Mouse (Mus musculus) MEL (cell line): Measurements from ENCODE around the gene Cct2. TPM values are rescaled to one million over a fixed set of nuclear protein-coding genes. Genes with fewer than 3 reads are reported as not detected.

ENCODE experiments used
- DNase-seq: peaks from one replicate; pipeline ENCODE4 v3.0.0; 2011; ENCODE audit warnings: low read depth, low spot score
- H3K27ac ChIP-seq: 2 replicates; pipeline ENCODE4 v1.5.1; 2012; ENCODE audit warnings: low read depth, mild to moderate bottlenecking, control low read depth, low read length, moderate library complexity; ENCODE audit not compliant: control insufficient read depth
- H3K27me3 ChIP-seq, 2 experiments: fragments of 150-350 bp in 1 of 2; sonication (generic) in 1 of 2; 2 replicates each; pipeline ENCODE4 v1.6.1; 2012; ENCODE audit warnings: low read length in 2 of 2, mild to moderate bottlenecking in 2 of 2, improper control_type of control experiment in 1 of 2, moderate library complexity in 1 of 2; ENCODE audit not compliant: insufficient read depth in 2 of 2, control insufficient read depth in 1 of 2
- H3K36me3 ChIP-seq, 2 experiments: 2 replicates each; pipeline ENCODE4 v1.6.1; 2012 to 2014; ENCODE audit warnings: low read length in 2 of 2, improper control_type of control experiment in 1 of 2, inconsistent platforms in 1 of 2, mild to moderate bottlenecking in 1 of 2; ENCODE audit not compliant: insufficient read depth in 2 of 2, control insufficient read depth in 1 of 2
- H3K4me1 ChIP-seq, 2 experiments: fragments of 150-350 bp in 1 of 2; sonication (generic) in 1 of 2; 2 replicates each; pipeline ENCODE4 v1.6.1; 2012; ENCODE audit warnings: low read length in 2 of 2, improper control_type of control experiment in 1 of 2, mild to moderate bottlenecking in 1 of 2; ENCODE audit not compliant: insufficient read depth in 2 of 2, control insufficient read depth in 1 of 2
- H3K4me3 ChIP-seq, 2 experiments: fragments of 150-350 bp in 1 of 2; sonication (generic) in 1 of 2; 2 replicates each; pipeline ENCODE4 v1.5.1; 2012; ENCODE audit warnings: low read depth in 2 of 2, low read length in 2 of 2, mild to moderate bottlenecking in 2 of 2, moderate library complexity in 2 of 2, control low read depth in 1 of 2, improper control_type of control experiment in 1 of 2; ENCODE audit not compliant: control insufficient read depth in 1 of 2, insufficient read depth in 1 of 2
- H3K79me2 ChIP-seq: 2 replicates; pipeline ENCODE4 v1.6.1; 2012; ENCODE audit warnings: mild to moderate bottlenecking, low read length, moderate library complexity; ENCODE audit not compliant: control insufficient read depth, poor library complexity, insufficient read depth
- H3K9ac ChIP-seq: 2 replicates; pipeline ENCODE4 v1.6.1; 2012; ENCODE audit warnings: low read depth, mild to moderate bottlenecking, control low read depth, low read length, moderate library complexity; ENCODE audit not compliant: control insufficient read depth, poor library complexity, severe bottlenecking
- H3K9me3 ChIP-seq: fragments of 150-350 bp; sonication (generic); replicated peaks from 2 replicates; pipeline ENCODE4 v1.6.1; 2012; ENCODE audit warnings: mild to moderate bottlenecking, low read length, improper control_type of control experiment, moderate library complexity; ENCODE audit not compliant: insufficient read depth
- CHD1 ChIP-seq: IDR thresholded peaks from 2 replicates; pipeline ENCODE4 v1.6.1; 2012; ENCODE audit warnings: low read depth, mild to moderate bottlenecking, inconsistent platforms, low read length, improper control_type of control experiment
- E2F4 ChIP-seq: IDR thresholded peaks from 2 replicates; pipeline ENCODE4 v1.6.1; 2011; ENCODE audit warnings: low read depth, low read length, improper control_type of control experiment, borderline replicate concordance
- ELF1 ChIP-seq: IDR thresholded peaks from 2 replicates; pipeline ENCODE4 v1.6.1; 2014; ENCODE audit warnings: low read depth, mild to moderate bottlenecking, inconsistent platforms, low read length, improper control_type of control experiment, moderate library complexity
- ETS1 ChIP-seq: IDR thresholded peaks from 2 replicates; pipeline ENCODE4 v1.6.1; 2012; ENCODE audit warnings: low read depth, mild to moderate bottlenecking, inconsistent platforms, low read length, improper control_type of control experiment, moderate library complexity
- GATA1 ChIP-seq: IDR thresholded peaks from 2 replicates; pipeline ENCODE4 v1.6.1; 2011; ENCODE audit warnings: low read depth, low read length, improper control_type of control experiment
- HCFC1 ChIP-seq: IDR thresholded peaks from 2 replicates; pipeline ENCODE4 v1.6.1; 2012; ENCODE audit warnings: low read depth, mild to moderate bottlenecking, inconsistent platforms, low read length, improper control_type of control experiment, moderate library complexity
- JUND ChIP-seq: IDR thresholded peaks from 2 replicates; pipeline ENCODE4 v1.6.1; 2011; ENCODE audit warnings: low read depth, mild to moderate bottlenecking, improper control_type of control experiment, low read length
- MAFK ChIP-seq: IDR thresholded peaks from 2 replicates; pipeline ENCODE4 v1.6.1; 2011; ENCODE audit warnings: low read depth, mild to moderate bottlenecking, low read length, improper control_type of control experiment, borderline replicate concordance
- MAX ChIP-seq: IDR thresholded peaks from 2 replicates; pipeline ENCODE4 v1.6.1; 2011; ENCODE audit warnings: low read length, improper control_type of control experiment
- MXI1 ChIP-seq: IDR thresholded peaks from 2 replicates; pipeline ENCODE4 v1.6.1; 2011; ENCODE audit warnings: mild to moderate bottlenecking, low read depth, low read length, improper control_type of control experiment
- MYB ChIP-seq: IDR thresholded peaks from 2 replicates; pipeline ENCODE4 v1.6.1; 2011; ENCODE audit warnings: mild to moderate bottlenecking, low read depth, low read length, improper control_type of control experiment
- MYC ChIP-seq: IDR thresholded peaks from 2 replicates; pipeline ENCODE4 v1.6.1; 2011; ENCODE audit warnings: low read depth, mild to moderate bottlenecking, low read length, improper control_type of control experiment, moderate library complexity
- NELFE ChIP-seq: IDR thresholded peaks from 2 replicates; pipeline ENCODE4 v1.6.1; 2011; ENCODE audit warnings: low read depth, low read length, improper control_type of control experiment
- POLR2A ChIP-seq, 2 experiments: IDR thresholded peaks; 2 replicates each; pipeline ENCODE4 v1.6.1; 2011 to 2012; ENCODE audit warnings: low read length in 2 of 2, mild to moderate bottlenecking in 2 of 2, control low read depth in 1 of 2, improper control_type of control experiment in 1 of 2, low read depth in 1 of 2, moderate library complexity in 1 of 2; ENCODE audit not compliant: control insufficient read depth in 1 of 2, insufficient read depth in 1 of 2, poor library complexity in 1 of 2
- POLR2AphosphoS2 ChIP-seq: IDR thresholded peaks from 2 replicates; pipeline ENCODE4 v1.6.1; 2011; ENCODE audit warnings: low read length, improper control_type of control experiment
- RCOR1 ChIP-seq: IDR thresholded peaks from 2 replicates; pipeline ENCODE4 v1.6.1; 2012; ENCODE audit warnings: low read depth, mild to moderate bottlenecking, inconsistent platforms, low read length, improper control_type of control experiment
- UBTF ChIP-seq: IDR thresholded peaks from 2 replicates; pipeline ENCODE4 v1.6.1; 2012; ENCODE audit warnings: low read depth, mild to moderate bottlenecking, inconsistent platforms, low read length, improper control_type of control experiment, moderate library complexity, borderline replicate concordance; ENCODE audit not compliant: insufficient read depth
- ZC3H11A ChIP-seq: IDR thresholded peaks from 2 replicates; pipeline ENCODE4 v1.6.1; 2012; ENCODE audit warnings: low read depth, mild to moderate bottlenecking, inconsistent platforms, low read length, improper control_type of control experiment
- ZMIZ1 ChIP-seq: IDR thresholded peaks from 2 replicates; pipeline ENCODE4 v1.6.1; 2012; ENCODE audit warnings: low read depth, mild to moderate bottlenecking, inconsistent platforms, low read length, improper control_type of control experiment, moderate library complexity
- polyA plus RNA-seq, 2 experiments: library from polyadenylated mRNA; stranded (reverse) in 1 of 2; unstranded in 1 of 2; fragments of >175 nt in 1 of 2; fragments of >200 nt in 1 of 2; gene quantifications; 2 replicates each; pipeline versions ENCODE4 v1.2.1 to v1.2.4; 2012; ENCODE audit warnings: low replicate concordance in 2 of 2, low read depth in 1 of 2; ENCODE audit not compliant: insufficient read length in 2 of 2, insufficient read depth in 1 of 2, missing spikeins in 1 of 2
- total RNA-seq: library from RNA; depleted of rRNA; stranded (reverse); fragments of 300-350 nt; gene quantifications from 2 replicates; pipeline ENCODE4 v1.2.3, GENCODE M21; 2012

Cct2 gene
- total and polyA plus RNA-seq, 3 experiments, result 543 to 879 TPM; not detected in 1

DNA sequence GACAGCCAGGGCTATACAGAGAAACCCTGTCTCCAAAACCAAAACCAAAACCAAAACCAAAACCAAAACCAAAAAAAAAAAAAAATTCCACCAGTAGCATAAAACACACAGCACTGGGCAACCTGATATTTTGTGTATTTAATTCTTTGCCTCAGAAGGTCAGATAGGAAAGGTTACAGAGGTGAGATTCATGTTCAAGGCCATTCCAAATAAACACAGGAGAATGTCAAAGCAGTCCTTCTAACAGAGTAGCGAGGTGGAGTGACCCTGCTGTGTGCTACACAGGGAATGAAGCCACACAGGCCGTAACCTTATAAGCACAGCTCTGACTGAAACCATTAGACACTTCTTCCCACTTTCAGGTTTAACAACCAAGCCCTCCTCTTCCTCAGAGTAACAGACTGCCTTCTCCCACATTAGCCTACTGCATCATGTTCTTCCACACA, 18.3 kb upstream of the Cct2 start:
- TF ChIP-seq MYB (no peak), NELFE (no peak), ZMIZ1 (no peak), JUND (no peak), E2F4 (no peak), POLR2A (IDR thresholded peaks at IDR 0.05; ENCODE audit: control insufficient read depth in 1 of 2, insufficient read depth in 1 of 2, low read depth in 1 of 2, low read length in 2 of 2, poor library complexity in 1 of 2) (no peak), HCFC1 (no peak), RCOR1 (no peak), CHD1 (no peak), MXI1 (no peak), MAX (no peak), MYC (no peak), ETS1 (no peak), GATA1 (no peak), ELF1 (no peak), POLR2AphosphoS2 (no peak), UBTF (no peak)
- TF ChIP-seq, all 39 proteins: peak for 0
- Histone ChIP-seq H3K9ac (no peak overlapping the region), H3K36me3 (peaks cover 0 to 2% of the 10 kb centered on the region in 2 experiments; a peak in 2 of 4 replicates), H3K27ac (no peak overlapping the region), H3K27me3 (no peaks in the 10 kb centered on the region), H3K4me3 (no peak overlapping the region), H3K4me1 (no peaks in the 10 kb centered on the region), H3K79me2 (no peaks in the 10 kb centered on the region), H3K9me3 (no peaks in the 10 kb centered on the region)
- DNase-seq, result no peak

DNA sequence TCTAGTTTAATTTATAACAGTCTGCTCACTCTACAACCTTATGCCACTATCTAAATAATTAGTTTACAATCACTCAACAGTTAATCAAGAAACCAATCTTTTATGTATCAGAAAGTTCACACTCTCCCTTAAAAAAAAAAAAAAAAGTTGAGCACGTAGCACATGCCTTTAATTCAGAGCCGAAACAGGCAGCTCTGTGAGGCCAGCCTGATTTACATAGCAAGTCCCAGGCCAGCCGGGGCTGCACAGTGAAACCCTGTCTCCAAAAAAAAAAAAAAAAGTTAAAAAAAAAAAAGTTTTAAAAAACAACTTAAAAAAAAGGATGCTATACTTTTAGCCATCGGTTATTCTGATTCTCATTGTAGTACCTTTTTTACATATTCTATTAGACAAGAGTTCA, 17.7 kb upstream of the Cct2 start:
- Histone ChIP-seq H3K4me1 (no peaks in the 10 kb centered on the region), H3K4me3 (no peak overlapping the region), H3K36me3 (peaks cover 0 to 4% of the 10 kb centered on the region in 2 experiments; a peak in 2 of 4 replicates), H3K27me3 (no peaks in the 10 kb centered on the region), H3K9me3 (no peaks in the 10 kb centered on the region), H3K27ac (no peak overlapping the region), H3K79me2 (no peaks in the 10 kb centered on the region), H3K9ac (no peak overlapping the region)
- DNase-seq, result no peak
- no peak for TF ChIP-seq POLR2AphosphoS2
- TF ChIP-seq MAFK, result no peak
- TF ChIP-seq ZC3H11A, result no peak
